Mouse (Mus musculus) spleen, postnatal 0 days (tissue): Measurements from ENCODE around the gene Zrsr2. TPM values are rescaled to one million over a fixed set of nuclear protein-coding genes. Genes with fewer than 3 reads are reported as not detected.

Experiments
- polyA plus RNA-seq: library from polyadenylated mRNA; unstranded; fragments of >200 nt; fragmentation: Nextera tagmentation; extraction: Ambion mirVana; gene quantifications from 2 replicates; pipeline ENCODE4 v1.2.1, GENCODE M21; 2015

Zrsr2 gene
- polyA plus RNA-seq, result 37.8 and 38.4 TPM in 2 replicates

GRCm38 (mm10) chrX:163958467-163958875, at the start of gene Zrsr2:
Gene Zrsr2, minus strand, starts transcription at chrX:163958661.

GRCm38 (mm10) chrX:163908337-163909250, 49.9 kb downstream of the Zrsr2 start, which contains the start of gene Ap1s2:
Gene Ap1s2, plus strand, starts transcription at chrX:163909017.

Other genes starting within 250 kb of the Zrsr2 start
- not detected in 2 replicates for gene Rnf138rt1, start 197.3 kb downstream of the Zrsr2 start, polyA plus RNA-seq
- 9.8 and 13.2 TPM in 2 replicates for gene Ap1s2, start 49.6 kb downstream of the Zrsr2 start, polyA plus RNA-seq
- 0.24 and 0.42 TPM in 2 replicates for gene Car5b, start 69.3 kb upstream of the Zrsr2 start, polyA plus RNA-seq
- gene Siah1b, start 117.8 kb upstream of the Zrsr2 start, polyA plus RNA-seq, result 16.1 and 17.3 TPM in 2 replicates
- gene Cltrn, start 130.2 kb upstream of the Zrsr2 start, polyA plus RNA-seq, result 0.16 TPM in 1 of 2 replicates, not detected in the other
- 0.40 and 0.41 TPM in 2 replicates for gene Ace2, start 180.7 kb upstream of the Zrsr2 start, polyA plus RNA-seq